Mouse (Mus musculus) stomach, embryonic 16.5 days (tissue): Measurements from ENCODE around the gene Pcare. TPM values are rescaled to one million over a fixed set of nuclear protein-coding genes. Genes with fewer than 3 reads are reported as not detected.

Experiments used
- ATAC-seq: fragments of 200-750 bp; cut with Nextera tagmentation; 2 replicates; pipeline ENCODE4 v1.8.0; 2017; ENCODE audit warnings: moderate number of reproducible peaks, moderate TSS enrichment; ENCODE audit not compliant: insufficient read depth, low FRiP score
- H3K27ac ChIP-seq: fragments of 300-500 bp; sonication (generic); 2 replicates; pipeline ENCODE4 v1.5.1; 2014; ENCODE audit warnings: low read length
- H3K27me3 ChIP-seq: fragments of 300-500 bp; sonication (generic); 2 replicates; pipeline ENCODE4 v1.6.1; 2014; ENCODE audit warnings: low read length, control low read depth, mixed read lengths; ENCODE audit not compliant: control insufficient read depth, insufficient read depth
- H3K36me3 ChIP-seq: fragments of 300-500 bp; sonication (generic); 2 replicates; pipeline ENCODE4 v1.6.1; 2014; ENCODE audit warnings: low read length; ENCODE audit not compliant: control insufficient read depth, insufficient read depth
- H3K4me1 ChIP-seq: fragments of 300-500 bp; sonication (generic); 2 replicates; pipeline ENCODE4 v1.6.1; 2014; ENCODE audit warnings: low read length, control low read depth, mixed read lengths; ENCODE audit not compliant: control insufficient read depth, insufficient read depth
- H3K4me2 ChIP-seq: fragments of 300-500 bp; sonication (generic); 2 replicates; pipeline ENCODE4 v1.6.1; 2014; ENCODE audit warnings: low read depth, low read length, mixed read lengths
- H3K4me3 ChIP-seq: fragments of 300-500 bp; sonication (generic); replicated peaks from 2 replicates; pipeline ENCODE4 v1.5.1; 2014; ENCODE audit warnings: mild to moderate bottlenecking, low read length
- H3K9ac ChIP-seq: fragments of 300-500 bp; sonication (generic); 2 replicates; pipeline ENCODE4 v1.6.1; 2014; ENCODE audit warnings: low read length
- H3K9me3 ChIP-seq: fragments of 300-500 bp; sonication (generic); replicated peaks from 2 replicates; pipeline ENCODE4 v1.6.1; 2016; ENCODE audit warnings: low read length, control low read depth; ENCODE audit not compliant: control insufficient read depth
- WGBS: fragments of 180-500 bp; shearing (Covaris S2); extraction: QIAGEN DNeasy Blood & Tissue Kit; methylation state at CpG from one replicate; pipeline ENCODE4 v1.1.7; 2014; 5-methylcytosine and 5-hydroxymethylcytosine counted together
- polyA plus RNA-seq: library from polyadenylated mRNA; unstranded; fragments of >200 nt; fragmentation: Nextera tagmentation; extraction: Ambion mirVana; gene quantifications from 2 replicates; pipeline ENCODE4 v1.2.1, GENCODE M21; 2015

Pcare gene
- polyA plus RNA-seq, 1 experiment from 2014 or later, result not detected

GRCm38 (mm10) chr17:71715034-71715433 is 37.7 kb downstream of the Pcare start:
- Histone ChIP-seq H3K27ac (no peak overlapping the region), H3K4me3 (no peak overlapping the region), H3K4me1 (no peaks in the 10 kb centered on the region), H3K9ac (no peak overlapping the region), H3K9me3 (no peaks in the 10 kb centered on the region), H3K4me2 (no peak overlapping the region), H3K27me3 (no peaks in the 10 kb centered on the region), H3K36me3 (no peaks in the 10 kb centered on the region)
- no peak for ATAC-seq
- 83% methylated on average over 3 of the region's 3 CpGs for WGBS

GRCm38 (mm10) chr17:71712279-71712678 is 40.4 kb downstream of the Pcare start:
- ATAC-seq, result no peak
- H3K27me3 ChIP-seq, result no peaks in the 10 kb centered on the region
- H3K36me3 ChIP-seq, result no peaks in the 10 kb centered on the region
- H3K4me1 ChIP-seq, result no peaks in the 10 kb centered on the region
- no peak overlapping the region for H3K9ac ChIP-seq
- H3K27ac ChIP-seq, result no peak overlapping the region
- H3K4me3 ChIP-seq, result no peak overlapping the region
- H3K9me3 ChIP-seq, result no peaks in the 10 kb centered on the region
- WGBS, result 70% methylated on average over 6 of the region's 6 CpGs
- H3K4me2 ChIP-seq, result no peak overlapping the region

- Histone ChIP-seq H3K27me3 (no peaks in the 10 kb centered on the region), H3K36me3 (no peaks in the 10 kb centered on the region), H3K4me3 (no peak overlapping the region), H3K4me1 (no peaks in the 10 kb centered on the region; the same call in 1 of the 2 replicates), H3K9me3 (no peaks in the 10 kb centered on the region; the same call in 1 of the 2 replicates), H3K27ac (no peak overlapping the region), H3K9ac (no peak overlapping the region), H3K4me2 (no peak overlapping the region)
- WGBS, result 60% methylated on average over 4 of the region's 4 CpGs
- no peak for ATAC-seq
Measured at GRCm38 (mm10) chr17:71707715-71708114, 45.0 kb downstream of the Pcare start.

GRCm38 (mm10) chr17:71705550-71706480 is 46.9 kb downstream of the Pcare start:
- H3K9ac ChIP-seq, result no peak overlapping the region
- peak; percentile 68 for ATAC-seq
- H3K4me2 ChIP-seq, result no peak overlapping the region
- no peak overlapping the region for H3K27ac ChIP-seq
- no peaks in the 10 kb centered on the region for H3K27me3 ChIP-seq
- 58% methylated on average over 14 of the region's 14 CpGs for WGBS
- H3K9me3 ChIP-seq, result no peaks in the 10 kb centered on the region; the same call in 1 of the 2 replicates
- no peak overlapping the region for H3K4me3 ChIP-seq
- no peaks in the 10 kb centered on the region; the same call in 1 of the 2 replicates for H3K4me1 ChIP-seq
- no peaks in the 10 kb centered on the region for H3K36me3 ChIP-seq

- 68% methylated on average over 1 of the region's 1 CpGs for WGBS
- H3K4me2 ChIP-seq, result no peak overlapping the region
Measured at GRCm38 (mm10) chr17:71705113-71705512, 47.6 kb downstream of the Pcare start.

GRCm38 (mm10) chr17:71698619-71698956 is 54.1 kb downstream of the Pcare start:
- Histone ChIP-seq H3K9me3 (no peaks in the 10 kb centered on the region), H3K4me1 (0 out of 2 replicates have a peak, but pooled peaks cover 2% of the 10 kb centered on the region), H3K27ac (no peak overlapping the region), H3K9ac (no peak overlapping the region), H3K36me3 (no peaks in the 10 kb centered on the region), H3K4me3 (no peak overlapping the region), H3K4me2 (no peak overlapping the region), H3K27me3 (no peaks in the 10 kb centered on the region)
- 85% methylated on average over 11 of the region's 11 CpGs for WGBS
- ATAC-seq, result no peak

More at GRCm38 (mm10) chr17:71705113-71705512, 47.6 kb downstream of the Pcare start:
- no peak for ATAC-seq
- no peak overlapping the region for H3K4me3 ChIP-seq
- H3K27ac ChIP-seq, result no peak overlapping the region
- H3K27me3 ChIP-seq, result no peaks in the 10 kb centered on the region
- H3K4me1 ChIP-seq, result no peaks in the 10 kb centered on the region; the same call in 1 of the 2 replicates
- H3K36me3 ChIP-seq, result no peaks in the 10 kb centered on the region
- H3K9me3 ChIP-seq, result no peaks in the 10 kb centered on the region; the same call in 1 of the 2 replicates
- no peak overlapping the region for H3K9ac ChIP-seq

GRCm38 (mm10) chr17:71697896-71698618 is 54.6 kb downstream of the Pcare start:
- Histone ChIP-seq H3K36me3 (no peaks in the 10 kb centered on the region), H3K27me3 (no peaks in the 10 kb centered on the region), H3K27ac (no peak overlapping the region), H3K9me3 (no peaks in the 10 kb centered on the region), H3K4me1 (peaks cover 2% of the 10 kb centered on the region; the same call in 1 of the 2 replicates), H3K4me3 (no peak overlapping the region), H3K9ac (no peak overlapping the region), H3K4me2 (no peak overlapping the region)
- 0 out of 2 replicates have a peak, but pooled peaks have one; percentile 15 for ATAC-seq
- 64% methylated on average over 11 of the region's 11 CpGs for WGBS

GRCm38 (mm10) chr17:71696396-71696795 is 56.3 kb downstream of the Pcare start:
- no peak for ATAC-seq
- H3K4me2 ChIP-seq, result no peak overlapping the region
- 80% methylated on average over 5 of the region's 5 CpGs for WGBS
- H3K9me3 ChIP-seq, result no peaks in the 10 kb centered on the region
- no peaks in the 10 kb centered on the region for H3K36me3 ChIP-seq
- peaks cover 2% of the 10 kb centered on the region; the same call in 1 of the 2 replicates for H3K4me1 ChIP-seq
- H3K9ac ChIP-seq, result no peak overlapping the region
- no peaks in the 10 kb centered on the region for H3K27me3 ChIP-seq
- H3K4me3 ChIP-seq, result no peak overlapping the region
- H3K27ac ChIP-seq, result no peak overlapping the region
